Mouse (Mus musculus): ENCODE results near the gene Lcor. TPM values are rescaled to one million over a fixed set of nuclear protein-coding genes. Genes with fewer than 3 reads are reported as not detected.

The Lcor gene
- polyA plus RNA-seq, 1 experiment from 2014 or later = 16.0 TPM

- no peak for TF ChIP-seq CTCF (IDR thresholded peaks at IDR 0.05; ENCODE audit: low read depth)
- no peak overlapping the region for H3K27ac ChIP-seq (ENCODE audit: low read depth, low read length)
- H3K9ac ChIP-seq (ENCODE audit: low read depth, low read length) = no peak overlapping the region
- no peaks in the 10 kb centered on the region for H3K36me3 ChIP-seq (ENCODE audit: control insufficient read depth, insufficient read depth)
- H3K4me1 ChIP-seq (replicated peaks; ENCODE audit: control insufficient read depth, insufficient read depth, low read length) = no peaks in the 10 kb centered on the region
- 79% methylated on average over 6 of the region's 6 CpGs for WGBS
- no peak overlapping the region for H3K4me2 ChIP-seq (replicated peaks; ENCODE audit: low read depth)
- ATAC-seq = no peak
- no peaks in the 10 kb centered on the region for H3K27me3 ChIP-seq (replicated peaks; ENCODE audit: control insufficient read depth, insufficient read depth, low read length)
- no peak overlapping the region for H3K4me3 ChIP-seq (ENCODE audit: low read depth, low read length)
- no peaks in the 10 kb centered on the region for H3K9me3 ChIP-seq (ENCODE audit: control insufficient read depth)
Measured at GRCm38 (mm10) chr19:41597170-41597894, 114.9 kb downstream of the Lcor start.

DNA sequence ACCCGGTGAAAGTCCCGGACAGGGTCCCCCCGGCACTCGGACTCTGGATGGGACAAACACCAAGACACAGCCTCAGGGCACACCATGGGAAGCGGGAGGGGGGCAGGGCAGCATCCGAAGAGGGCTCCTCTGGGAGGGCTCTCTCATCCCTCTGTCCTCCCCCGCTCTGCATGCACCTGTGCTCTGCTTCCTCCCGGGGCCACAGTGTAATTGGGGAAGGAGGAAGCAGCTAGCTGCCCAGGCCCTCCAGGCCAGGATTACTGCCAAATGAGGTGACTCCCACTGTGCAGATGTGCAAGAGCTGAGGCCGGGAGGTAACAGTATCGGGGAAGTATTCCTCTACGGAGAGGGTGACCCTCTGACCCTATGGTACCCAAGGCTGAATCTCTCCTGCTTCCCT lies 118.2 kb downstream of the Lcor start:
- Histone ChIP-seq H3K4me1 (replicated peaks; ENCODE audit: control insufficient read depth, insufficient read depth, low read length) (0 out of 2 replicates have a peak, but pooled peaks cover 4% of the 10 kb centered on the region), H3K4me2 (replicated peaks; ENCODE audit: low read depth) (no peak overlapping the region), H3K4me3 (ENCODE audit: low read depth, low read length) (no peak overlapping the region), H3K9ac (ENCODE audit: low read depth, low read length) (no peak overlapping the region), H3K36me3 (ENCODE audit: control insufficient read depth, insufficient read depth) (no peaks in the 10 kb centered on the region), H3K9me3 (ENCODE audit: control insufficient read depth) (no peaks in the 10 kb centered on the region), H3K27me3 (replicated peaks; ENCODE audit: control insufficient read depth, insufficient read depth, low read length) (no peaks in the 10 kb centered on the region), H3K27ac (ENCODE audit: low read depth, low read length) (no peak overlapping the region)
- ATAC-seq = no peak
- TF ChIP-seq CTCF (IDR thresholded peaks at IDR 0.05; ENCODE audit: low read depth) = no peak
- 74% methylated on average over 11 of the region's 11 CpGs for WGBS

GRCm38 (mm10) chr19:41606208-41606987 lies 124.0 kb downstream of the Lcor start:
- ATAC-seq = peak; percentile 31; the same call in 1 of the 2 replicates
- H3K4me1 ChIP-seq (replicated peaks; ENCODE audit: control insufficient read depth, insufficient read depth, low read length) = 0 out of 2 replicates have a peak, but pooled peaks cover 4% of the 10 kb centered on the region
- no peaks in the 10 kb centered on the region for H3K27me3 ChIP-seq (replicated peaks; ENCODE audit: control insufficient read depth, insufficient read depth, low read length)
- no peak for TF ChIP-seq CTCF (IDR thresholded peaks at IDR 0.05; ENCODE audit: low read depth)
- no peak overlapping the region for H3K4me2 ChIP-seq (replicated peaks; ENCODE audit: low read depth)
- WGBS = 72% methylated on average over 10 of the region's 10 CpGs
- no peaks in the 10 kb centered on the region for H3K9me3 ChIP-seq (ENCODE audit: control insufficient read depth)
- H3K36me3 ChIP-seq (ENCODE audit: control insufficient read depth, insufficient read depth) = no peaks in the 10 kb centered on the region
- no peak overlapping the region; the same call in 1 of the 2 replicates for H3K27ac ChIP-seq (ENCODE audit: low read depth, low read length)
- no peak overlapping the region for H3K9ac ChIP-seq (ENCODE audit: low read depth, low read length)
- H3K4me3 ChIP-seq (ENCODE audit: low read depth, low read length) = no peak overlapping the region

GRCm38 (mm10) chr19:41611683-41612082 lies 129.2 kb downstream of the Lcor start:
- TF ChIP-seq CTCF (IDR thresholded peaks at IDR 0.05; ENCODE audit: low read depth) = no peak
- no peak for ATAC-seq
- Histone ChIP-seq H3K4me1 (replicated peaks; ENCODE audit: control insufficient read depth, insufficient read depth, low read length) (no peaks in the 10 kb centered on the region), H3K4me2 (replicated peaks; ENCODE audit: low read depth) (no peak overlapping the region), H3K4me3 (ENCODE audit: low read depth, low read length) (no peak overlapping the region), H3K9me3 (ENCODE audit: control insufficient read depth) (no peaks in the 10 kb centered on the region), H3K27me3 (replicated peaks; ENCODE audit: control insufficient read depth, insufficient read depth, low read length) (no peaks in the 10 kb centered on the region), H3K36me3 (ENCODE audit: control insufficient read depth, insufficient read depth) (no peaks in the 10 kb centered on the region), H3K9ac (ENCODE audit: low read depth, low read length) (no peak overlapping the region), H3K27ac (ENCODE audit: low read depth, low read length) (no peak overlapping the region)
- 72% methylated on average over 6 of the region's 6 CpGs for WGBS

Small RNA genes within 50 kb of the gene (microRNA-seq; reads per million reads assigned to microRNA genes)
- not detected for gene Mir8091

Other genes with a start within 250 kb of the Lcor start
- gene Tm9sf3, start 218.6 kb upstream of the Lcor start, polyA plus RNA-seq (2015; fragmentation: Nextera tagmentation; extraction: Ambion mirVana) = 105 and 107 TPM in 2 replicates
- 2.0 and 2.2 TPM in 2 replicates for gene Pik3ap1, start 97.5 kb upstream of the Lcor start, polyA plus RNA-seq (2015; fragmentation: Nextera tagmentation; extraction: Ambion mirVana)
- 0.80 and 0.93 TPM in 2 replicates for gene Gm340, start 99.7 kb downstream of the Lcor start, polyA plus RNA-seq (2015; fragmentation: Nextera tagmentation; extraction: Ambion mirVana)